Mouse (Mus musculus) forebrain, postnatal 0 days (tissue): Measurements from ENCODE around the gene Myo1a. TPM values are rescaled to one million over a fixed set of nuclear protein-coding genes. Genes with fewer than 3 reads are reported as not detected.

Source experiments
- ATAC-seq: fragments of 200-750 bp; cut with Nextera tagmentation; 2 replicates; pipeline ENCODE4 v1.8.0; 2017; ENCODE audit warnings: mild to moderate bottlenecking, moderate library complexity
- DNase-seq: peaks from one replicate; pipeline ENCODE4 v3.0.0-alpha.2; 2015
- H3K27ac ChIP-seq: fragments of 300-500 bp; sonication (generic); 2 replicates; pipeline ENCODE4 v1.5.1; 2014; ENCODE audit warnings: low read depth, mild to moderate bottlenecking, antibody characterized with exemption, low read length, moderate library complexity, mixed read lengths
- H3K27me3 ChIP-seq: fragments of 300-500 bp; sonication (generic); 2 replicates; pipeline ENCODE4 v1.6.1; 2014; ENCODE audit warnings: mild to moderate bottlenecking, low read length, mixed read lengths; ENCODE audit not compliant: insufficient read depth
- H3K36me3 ChIP-seq: fragments of 300-500 bp; sonication (generic); 2 replicates; pipeline ENCODE4 v1.6.1; 2014; ENCODE audit warnings: mild to moderate bottlenecking, moderate library complexity; ENCODE audit not compliant: insufficient read depth
- H3K4me1 ChIP-seq: fragments of 300-500 bp; sonication (generic); 2 replicates; pipeline ENCODE4 v1.6.1; 2014; ENCODE audit warnings: antibody characterized with exemption; ENCODE audit not compliant: insufficient read depth
- H3K4me2 ChIP-seq: fragments of 300-500 bp; sonication (generic); 2 replicates; pipeline ENCODE4 v1.6.1; 2014; ENCODE audit warnings: low read depth, mild to moderate bottlenecking, moderate library complexity
- H3K4me3 ChIP-seq: fragments of 300-500 bp; sonication (generic); 2 replicates; pipeline ENCODE4 v1.5.1; 2014; ENCODE audit warnings: low read depth, low read length, mixed read lengths
- H3K9ac ChIP-seq: fragments of 300-500 bp; sonication (generic); 2 replicates; pipeline ENCODE4 v1.6.1; 2014; ENCODE audit warnings: mild to moderate bottlenecking
- H3K9me3 ChIP-seq: fragments of 300-500 bp; sonication (generic); 2 replicates; pipeline ENCODE4 v1.6.1; 2016; ENCODE audit warnings: low read length
- CTCF ChIP-seq: sonication (generic); IDR thresholded peaks from 2 replicates; pipeline ENCODE4 v1.5.1; 2016; ENCODE audit warnings: antibody characterized with exemption, control low read depth, low read depth
- WGBS: fragments of 180-500 bp; shearing (Covaris S2); extraction: QIAGEN DNeasy Blood & Tissue Kit; methylation state at CpG from one replicate; pipeline ENCODE4 v1.1.7; 2014; 5-methylcytosine and 5-hydroxymethylcytosine counted together
- polyA plus RNA-seq: library from polyadenylated mRNA; unstranded; fragments of >200 nt; fragmentation: Nextera tagmentation; extraction: Ambion mirVana; gene quantifications from 2 replicates; pipeline ENCODE4 v1.2.1, GENCODE M21; 2015
- total RNA-seq: library from RNA; depleted of rRNA; stranded (reverse); fragments of >200 nt; gene quantifications from 2 replicates; pipeline ENCODE4 v1.2.3, GENCODE M21; 2014

Myo1a gene
- total and polyA plus RNA-seq, 2 experiments from 2014 or later: 0.28 to 0.29 TPM

GRCm38 (mm10) chr10:127662666-127663253 lies 42.2 kb upstream of the Myo1a start:
- Histone ChIP-seq H3K27ac (no peak overlapping the region), H3K9me3 (no peaks in the 10 kb centered on the region), H3K4me2 (peak overlapping the region; percentile 41; the same call in 1 of the 2 replicates), H3K9ac (peak overlapping the region; percentile 35; the same call in 1 of the 2 replicates), H3K4me3 (no peak overlapping the region), H3K4me1 (peaks cover 10% of the 10 kb centered on the region), H3K27me3 (peaks cover 25% of the 10 kb centered on the region), H3K36me3 (0 out of 2 replicates have a peak, but pooled peaks cover 4% of the 10 kb centered on the region)
- TF ChIP-seq CTCF: peak; percentile 39
- ATAC-seq (no peak), DNase-seq (no peak)
- WGBS: 29% methylated on average over 19 of the region's 19 CpGs

GRCm38 (mm10) chr10:127663590-127663989 lies 41.4 kb upstream of the Myo1a start:
- Histone ChIP-seq H3K4me2 (no peak overlapping the region), H3K9me3 (no peaks in the 10 kb centered on the region), H3K27ac (no peak overlapping the region), H3K9ac (no peak overlapping the region), H3K27me3 (peaks cover 25% of the 10 kb centered on the region), H3K4me3 (no peak overlapping the region), H3K4me1 (peaks cover 18% of the 10 kb centered on the region), H3K36me3 (0 out of 2 replicates have a peak, but pooled peaks cover 4% of the 10 kb centered on the region)
- TF ChIP-seq CTCF: no peak
- DNase-seq (no peak), ATAC-seq (no peak)
- 39% methylated on average over 5 of the region's 5 CpGs for WGBS

DNA sequence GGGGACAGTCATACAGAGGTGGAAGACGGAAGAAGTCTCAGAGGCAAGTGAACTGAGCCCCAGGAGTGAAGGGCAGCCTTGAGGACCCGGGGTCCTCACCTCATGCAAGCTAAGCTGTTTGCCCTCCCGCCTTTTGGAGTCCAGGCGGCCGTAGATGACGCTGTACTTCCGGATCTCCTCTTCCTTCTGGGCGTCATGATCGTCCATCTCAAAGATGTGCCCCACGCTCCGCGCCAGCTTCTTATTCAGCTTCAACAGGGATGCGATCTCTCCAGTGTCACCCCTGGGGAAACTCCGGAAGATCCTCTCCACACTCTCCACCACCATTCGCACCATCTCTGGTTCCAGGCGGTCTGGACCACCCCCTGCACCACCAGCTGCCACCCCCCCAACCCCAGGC lies 40.8 kb upstream of the Myo1a start:
- Histone ChIP-seq H3K4me1 (peaks cover 20% of the 10 kb centered on the region), H3K9ac (no peak overlapping the region), H3K4me2 (no peak overlapping the region), H3K9me3 (no peaks in the 10 kb centered on the region), H3K27ac (no peak overlapping the region), H3K4me3 (no peak overlapping the region), H3K27me3 (peaks cover 25% of the 10 kb centered on the region), H3K36me3 (0 out of 2 replicates have a peak, but pooled peaks cover 4% of the 10 kb centered on the region)
- ATAC-seq (no peak), DNase-seq (no peak)
- 35% methylated on average over 16 of the region's 16 CpGs for whole genome bisulfite sequencing
- TF ChIP-seq CTCF: no peak

DNA sequence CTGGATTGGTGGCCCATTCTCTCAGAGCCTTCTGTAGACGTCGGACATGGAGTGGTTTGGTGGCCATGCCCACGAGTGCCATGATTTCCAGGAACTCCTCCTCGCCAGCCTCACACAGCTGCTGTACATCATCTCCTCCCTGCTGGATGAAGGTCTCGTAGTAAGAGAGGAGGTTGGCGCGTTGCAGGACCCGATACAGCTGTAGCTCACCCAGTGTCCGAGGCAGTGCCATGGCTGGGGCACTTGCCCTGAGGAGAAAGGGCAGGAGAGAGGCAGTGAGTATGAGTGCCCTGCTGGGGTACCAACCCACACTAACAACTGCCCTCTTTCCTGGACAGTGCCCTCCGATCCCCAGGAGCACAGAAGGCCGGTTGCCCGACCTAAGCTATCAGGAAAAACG lies 40.1 kb upstream of the Myo1a start:
- Histone ChIP-seq H3K27ac (no peak overlapping the region), H3K4me2 (peak overlapping the region; percentile 88; the same call in 1 of the 2 replicates), H3K9me3 (no peaks in the 10 kb centered on the region), H3K4me1 (peaks cover 20% of the 10 kb centered on the region), H3K9ac (no peak overlapping the region), H3K4me3 (no peak overlapping the region), H3K36me3 (0 out of 2 replicates have a peak, but pooled peaks cover 4% of the 10 kb centered on the region), H3K27me3 (peaks cover 25% of the 10 kb centered on the region)
- no peak for TF ChIP-seq CTCF
- DNase-seq (no peak), ATAC-seq (no peak)
- WGBS: 29% methylated on average over 13 of the region's 13 CpGs

DNA sequence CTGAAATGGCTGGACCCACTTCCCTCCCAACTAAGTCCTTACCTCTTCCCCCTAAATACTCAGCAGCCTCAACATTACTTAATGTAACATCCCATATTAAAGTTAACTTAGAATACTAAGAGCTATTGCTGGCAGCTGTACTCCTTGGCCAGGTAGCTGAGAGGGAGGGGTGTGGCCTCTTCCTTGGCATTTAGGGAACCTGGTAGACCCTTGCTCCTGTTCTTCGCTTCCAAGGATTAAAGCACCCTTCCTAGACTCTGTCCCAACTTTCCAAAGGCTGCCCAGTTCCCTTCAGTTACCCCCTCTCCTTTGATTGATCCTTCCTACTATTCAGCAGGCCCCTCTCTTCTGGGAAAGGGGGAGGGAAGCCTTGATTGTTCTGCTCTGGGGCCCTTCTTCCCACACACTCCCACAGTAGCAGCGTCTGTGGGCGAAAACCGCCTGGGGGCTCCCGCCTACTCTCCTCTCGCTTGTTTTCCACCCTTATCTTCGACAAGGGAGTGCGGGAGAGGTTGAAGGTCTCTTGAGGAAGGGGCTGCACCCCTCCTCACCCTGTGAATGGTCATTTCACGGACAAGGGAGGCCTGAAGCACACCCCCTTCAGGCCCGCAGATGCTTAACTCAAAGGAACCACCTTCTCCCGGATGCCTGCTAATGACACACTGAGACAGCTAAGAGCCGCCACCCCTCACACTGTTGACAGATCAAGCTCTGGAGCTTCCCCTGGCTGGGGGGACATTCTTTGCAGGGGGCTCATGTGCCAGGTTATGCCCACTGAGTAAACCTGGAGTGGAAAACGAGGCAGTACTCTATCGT lies 39.4 kb upstream of the Myo1a start:
- DNase-seq: peak; percentile 29
- Histone ChIP-seq H3K4me1 (peaks cover 20% of the 10 kb centered on the region), H3K9ac (peak overlapping the region; percentile 62), H3K36me3 (0 out of 2 replicates have a peak, but pooled peaks cover 4% of the 10 kb centered on the region), H3K9me3 (no peaks in the 10 kb centered on the region), H3K4me3 (peak overlapping the region; percentile 66), H3K4me2 (peak overlapping the region; percentile 88), H3K27me3 (peaks cover 25% of the 10 kb centered on the region), H3K27ac (peak overlapping the region; percentile 84; the same call in 1 of the 2 replicates)
- no peak for ATAC-seq
- TF ChIP-seq CTCF: no peak
- WGBS: 8% methylated on average over 14 of the region's 14 CpGs

GRCm38 (mm10) chr10:127666501-127667268 lies 38.3 kb upstream of the Myo1a start, which contains the start of gene Nemp1:
Gene Nemp1, plus strand, starts transcription at chr10:127666901.
- no peaks in the 10 kb centered on the region for H3K36me3 ChIP-seq
- H3K27me3 ChIP-seq: peaks cover 25% of the 10 kb centered on the region
- peak within 1 kb of the TSS; percentile 84 for H3K27ac ChIP-seq
- H3K4me2 ChIP-seq: peak within 1 kb of the TSS; percentile 88
- no peak for TF ChIP-seq CTCF
- ATAC-seq (peak; percentile 63), DNase-seq (peak; percentile 68)
- 1% methylated on average over 64 of the region's 73 CpGs for WGBS
- peaks cover 20% of the 10 kb centered on the region for H3K4me1 ChIP-seq
- peak within 1 kb of the TSS; percentile 62 for H3K9ac ChIP-seq
- H3K4me3 ChIP-seq: peak within 1 kb of the TSS; percentile 66
- H3K9me3 ChIP-seq: no peaks in the 10 kb centered on the region
